Mouse (Mus musculus): ENCODE measurements around the gene R3hdm4. TPM values are rescaled to one million over a fixed set of nuclear protein-coding genes. Genes with fewer than 3 reads are reported as not detected.

R3hdm4 gene
- polyA plus RNA-seq, 1 experiment, result 195 TPM

- peak; percentile 66 for DNase-seq (ENCODE audit: low read depth)
- TF ChIP-seq CTCF (IDR thresholded peaks at IDR 0.05; ENCODE audit: borderline replicate concordance, extremely low read depth, insufficient read depth, insufficient read length), result peak; percentile 82
- no peak for TF ChIP-seq POLR2A (IDR thresholded peaks at IDR 0.05; ENCODE audit: borderline replicate concordance, extremely low read depth, insufficient read depth, insufficient read length, poor library complexity, severe bottlenecking)
Measured at GRCm38 (mm10) chr10:79958140-79958816, 37.3 kb upstream of the R3hdm4 start.

DNA sequence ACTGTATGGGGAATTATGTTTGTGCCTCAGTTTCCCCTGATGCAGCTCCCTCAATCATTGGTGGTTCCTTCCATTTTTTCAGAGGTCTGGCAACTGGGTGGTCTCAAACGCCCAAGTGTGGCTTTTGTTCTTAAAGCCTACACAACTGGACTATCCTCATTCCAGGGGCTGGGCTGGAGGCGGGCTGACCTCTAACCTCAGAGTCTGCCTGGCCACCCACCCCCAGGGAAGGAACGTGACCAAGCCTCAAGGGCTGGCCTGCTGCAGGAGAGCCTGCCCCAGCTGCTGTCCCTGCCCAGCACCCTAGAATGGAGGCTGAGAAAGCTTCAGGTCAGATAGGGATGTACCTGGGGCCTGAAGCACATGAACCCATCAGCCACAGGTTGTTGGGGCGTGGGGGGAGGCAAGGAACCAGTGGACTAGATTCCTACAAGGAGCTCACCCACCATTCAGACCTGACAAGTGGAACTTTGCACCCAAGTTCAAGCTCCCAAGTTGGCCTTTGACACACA, 35.7 kb upstream of the R3hdm4 start:
- TF ChIP-seq CTCF (IDR thresholded peaks at IDR 0.05; ENCODE audit: borderline replicate concordance, extremely low read depth, insufficient read depth, insufficient read length), result no peak
- no peak for TF ChIP-seq POLR2A (IDR thresholded peaks at IDR 0.05; ENCODE audit: borderline replicate concordance, extremely low read depth, insufficient read depth, insufficient read length, poor library complexity, severe bottlenecking)
- no peak for DNase-seq (ENCODE audit: low read depth)

DNA sequence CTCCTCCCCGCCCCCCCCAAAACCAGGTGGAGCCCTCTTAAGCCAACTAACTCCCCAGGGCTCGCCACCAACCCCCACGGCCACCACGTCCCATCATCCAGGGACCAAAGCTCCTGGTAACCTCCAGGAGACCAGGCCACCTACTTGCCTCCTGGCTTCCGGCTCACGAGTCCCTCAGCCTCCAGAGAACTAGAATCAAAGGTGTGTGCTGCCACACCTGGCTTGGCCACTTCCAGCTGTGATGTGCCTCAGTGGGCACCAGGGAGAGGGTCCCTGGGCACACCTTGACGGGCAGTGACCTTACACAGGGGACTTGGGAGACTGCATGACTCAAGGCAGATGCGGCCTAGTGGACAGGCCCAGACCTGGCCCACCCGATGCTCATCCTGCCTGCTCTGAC, 34.7 kb upstream of the R3hdm4 start:
- TF ChIP-seq POLR2A (IDR thresholded peaks at IDR 0.05; ENCODE audit: borderline replicate concordance, extremely low read depth, insufficient read depth, insufficient read length, poor library complexity, severe bottlenecking) (no peak), CTCF (IDR thresholded peaks at IDR 0.05; ENCODE audit: borderline replicate concordance, extremely low read depth, insufficient read depth, insufficient read length) (no peak)

GRCm38 (mm10) chr10:79953946-79954345, 32.9 kb upstream of the R3hdm4 start:
- no peak for TF ChIP-seq POLR2A (IDR thresholded peaks at IDR 0.05; ENCODE audit: borderline replicate concordance, extremely low read depth, insufficient read depth, insufficient read length, poor library complexity, severe bottlenecking)
- peak; percentile 43; the same call in 1 of the 2 replicates for TF ChIP-seq CTCF (IDR thresholded peaks at IDR 0.05; ENCODE audit: borderline replicate concordance, extremely low read depth, insufficient read depth, insufficient read length)
- no peak for DNase-seq (ENCODE audit: low read depth)

More for the DNA sequence above, 34.7 kb upstream of the R3hdm4 start:
- DNase-seq (ENCODE audit: low read depth), result no peak

DNA sequence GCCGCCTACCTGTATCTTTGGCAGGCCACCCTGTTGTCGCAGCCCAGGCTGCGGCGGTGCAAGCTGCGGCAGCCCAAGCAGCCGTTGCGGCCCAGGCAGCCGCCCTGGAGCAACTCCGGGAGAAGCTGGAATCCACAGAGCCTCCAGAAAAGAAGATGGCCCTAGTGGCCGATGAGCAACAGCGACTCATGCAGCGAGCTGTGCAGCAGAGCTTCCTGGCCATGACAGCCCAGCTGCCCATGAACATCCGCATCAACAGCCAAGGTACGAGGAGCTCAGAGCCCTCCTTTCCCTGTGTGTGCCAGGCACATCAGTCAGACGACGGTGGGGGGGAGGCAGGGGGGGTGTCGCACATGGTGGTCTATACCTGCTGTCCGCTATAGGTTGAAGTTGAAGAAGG, 29.7 kb upstream of the R3hdm4 start:
- no peak for DNase-seq (ENCODE audit: low read depth)
- TF ChIP-seq CTCF (IDR thresholded peaks at IDR 0.05; ENCODE audit: borderline replicate concordance, extremely low read depth, insufficient read depth, insufficient read length) (no peak), POLR2A (IDR thresholded peaks at IDR 0.05; ENCODE audit: borderline replicate concordance, extremely low read depth, insufficient read depth, insufficient read length, poor library complexity, severe bottlenecking) (no peak)

GRCm38 (mm10) chr10:79949873-79950272, 28.9 kb upstream of the R3hdm4 start:
- DNase-seq (ENCODE audit: low read depth), result no peak
- no peak for TF ChIP-seq POLR2A (IDR thresholded peaks at IDR 0.05; ENCODE audit: borderline replicate concordance, extremely low read depth, insufficient read depth, insufficient read length, poor library complexity, severe bottlenecking)
- TF ChIP-seq CTCF (IDR thresholded peaks at IDR 0.05; ENCODE audit: borderline replicate concordance, extremely low read depth, insufficient read depth, insufficient read length), result no peak

DNA sequence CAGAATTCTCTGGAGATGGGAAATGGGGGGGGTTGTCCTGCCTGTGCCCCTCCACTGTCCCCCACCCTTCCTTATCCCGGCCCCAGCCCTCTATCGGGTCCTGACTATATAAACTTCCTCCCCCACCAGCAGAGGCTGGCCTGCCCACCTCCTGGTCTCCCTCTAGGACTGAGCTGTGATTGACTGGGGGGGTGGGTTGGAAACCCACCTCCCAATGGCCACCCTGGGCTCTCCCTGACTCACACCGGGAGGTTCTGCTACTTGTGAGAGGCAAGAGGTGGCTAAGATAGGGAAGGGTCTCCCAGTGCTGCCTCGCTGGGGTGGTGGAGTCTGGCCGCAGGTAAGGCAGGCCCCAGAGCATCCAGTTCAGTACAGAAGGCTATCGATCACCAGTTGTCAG, 26.5 kb upstream of the R3hdm4 start:
- no peak for DNase-seq (ENCODE audit: low read depth)
- TF ChIP-seq CTCF (IDR thresholded peaks at IDR 0.05; ENCODE audit: borderline replicate concordance, extremely low read depth, insufficient read depth, insufficient read length), result no peak
- TF ChIP-seq POLR2A (IDR thresholded peaks at IDR 0.05; ENCODE audit: borderline replicate concordance, extremely low read depth, insufficient read depth, insufficient read length, poor library complexity, severe bottlenecking), result no peak

DNA sequence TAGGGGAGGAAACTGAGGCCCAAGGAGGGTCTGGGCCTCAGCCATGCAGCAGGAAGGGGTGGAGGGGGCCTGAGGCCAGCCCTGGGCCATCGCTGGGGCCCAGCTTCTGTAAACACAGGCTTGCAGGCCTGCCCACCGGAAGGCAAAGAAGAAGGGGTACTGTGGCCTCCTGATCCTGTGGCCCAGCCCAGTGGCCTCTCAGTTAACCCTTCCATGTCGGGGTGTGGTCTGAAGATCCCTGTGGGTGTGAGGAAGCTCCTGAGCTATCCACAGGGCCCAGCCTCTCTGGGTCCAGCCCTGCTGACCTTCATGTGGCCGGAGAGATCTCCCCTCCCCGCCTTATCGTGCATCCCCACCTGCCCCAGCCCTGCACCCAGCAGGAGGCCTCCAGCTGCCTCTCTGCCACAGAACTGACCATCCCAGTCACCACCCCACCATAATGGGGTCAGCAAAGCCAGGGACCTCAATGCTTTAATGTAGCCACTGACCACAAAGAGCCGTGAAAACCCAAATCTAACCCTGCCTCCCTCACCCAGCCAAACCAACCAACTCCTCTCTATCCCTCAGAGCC, 25.8 kb upstream of the R3hdm4 start:
- TF ChIP-seq POLR2A (IDR thresholded peaks at IDR 0.05; ENCODE audit: borderline replicate concordance, extremely low read depth, insufficient read depth, insufficient read length, poor library complexity, severe bottlenecking) (no peak), CTCF (IDR thresholded peaks at IDR 0.05; ENCODE audit: borderline replicate concordance, extremely low read depth, insufficient read depth, insufficient read length) (no peak)

GRCm38 (mm10) chr10:79945507-79946234, 24.7 kb upstream of the R3hdm4 start:
- peak; percentile 71 for DNase-seq (ENCODE audit: low read depth)
- TF ChIP-seq CTCF (IDR thresholded peaks at IDR 0.05; ENCODE audit: borderline replicate concordance, extremely low read depth, insufficient read depth, insufficient read length) (no peak), POLR2A (IDR thresholded peaks at IDR 0.05; ENCODE audit: borderline replicate concordance, extremely low read depth, insufficient read depth, insufficient read length, poor library complexity, severe bottlenecking) (no peak)

More for the DNA sequence above, 25.8 kb upstream of the R3hdm4 start:
- no peak for DNase-seq (ENCODE audit: low read depth)

- no peak for DNase-seq (ENCODE audit: low read depth)
- no peak for TF ChIP-seq CTCF (IDR thresholded peaks at IDR 0.05; ENCODE audit: borderline replicate concordance, extremely low read depth, insufficient read depth, insufficient read length)
- TF ChIP-seq POLR2A (IDR thresholded peaks at IDR 0.05; ENCODE audit: borderline replicate concordance, extremely low read depth, insufficient read depth, insufficient read length, poor library complexity, severe bottlenecking), result no peak
Measured at GRCm38 (mm10) chr10:79943471-79943901, 22.5 kb upstream of the R3hdm4 start.

GRCm38 (mm10) chr10:79942988-79943387, 22.0 kb upstream of the R3hdm4 start:
- TF ChIP-seq CTCF (IDR thresholded peaks at IDR 0.05; ENCODE audit: borderline replicate concordance, extremely low read depth, insufficient read depth, insufficient read length) (no peak), POLR2A (IDR thresholded peaks at IDR 0.05; ENCODE audit: borderline replicate concordance, extremely low read depth, insufficient read depth, insufficient read length, poor library complexity, severe bottlenecking) (no peak)

More at GRCm38 (mm10) chr10:79942988-79943387, 22.0 kb upstream of the R3hdm4 start:
- no peak for DNase-seq (ENCODE audit: low read depth)
